Mouse (Mus musculus) lung, embryonic 14.5 days (tissue): Measurements from ENCODE around the gene Pde6g. TPM values are rescaled to one million over a fixed set of nuclear protein-coding genes. Genes with fewer than 3 reads are reported as not detected.

Source experiments
- ATAC-seq: fragments of 200-750 bp; cut with Nextera tagmentation; 2 replicates; pipeline ENCODE4 v1.8.0; 2017; ENCODE audit warnings: mild to moderate bottlenecking, moderate TSS enrichment, moderate library complexity; ENCODE audit not compliant: insufficient read depth
- DNase-seq: peaks from one replicate; pipeline ENCODE4 v3.0.0-alpha.2; 2015
- H3K27ac ChIP-seq: fragments of 300-500 bp; sonication (generic); 2 replicates; pipeline ENCODE4 v1.5.1; 2014; ENCODE audit warnings: low read depth, mild to moderate bottlenecking, moderate library complexity
- H3K27me3 ChIP-seq: fragments of 300-500 bp; sonication (generic); 2 replicates; pipeline ENCODE4 v1.6.1; 2014; ENCODE audit warnings: low read length, control low read depth; ENCODE audit not compliant: insufficient read depth
- H3K36me3 ChIP-seq: fragments of 300-500 bp; sonication (generic); 2 replicates; pipeline ENCODE4 v1.6.1; 2014; ENCODE audit warnings: control low read depth; ENCODE audit not compliant: insufficient read depth
- H3K4me1 ChIP-seq: fragments of 300-500 bp; sonication (generic); 2 replicates; pipeline ENCODE4 v1.6.1; 2014; ENCODE audit warnings: antibody characterized with exemption, control low read depth; ENCODE audit not compliant: insufficient read depth
- H3K4me2 ChIP-seq: fragments of 300-500 bp; sonication (generic); 2 replicates; pipeline ENCODE4 v1.6.1; 2014; ENCODE audit warnings: mild to moderate bottlenecking
- H3K4me3 ChIP-seq: fragments of 300-500 bp; sonication (generic); 2 replicates; pipeline ENCODE4 v1.5.1; 2014; ENCODE audit warnings: low read depth, low read length
- H3K9ac ChIP-seq: fragments of 300-500 bp; sonication (generic); 2 replicates; pipeline ENCODE4 v1.6.1; 2014
- H3K9me3 ChIP-seq: fragments of 300-500 bp; sonication (generic); 2 replicates; pipeline ENCODE4 v1.6.1; 2016; ENCODE audit warnings: low read depth, low read length, control low read depth
- CTCF ChIP-seq: IDR thresholded peaks from 2 replicates; pipeline ENCODE4 v1.5.1; 2016; ENCODE audit warnings: antibody characterized with exemption, low read depth
- WGBS: fragments of 180-500 bp; shearing (Covaris S2); extraction: QIAGEN DNeasy Blood & Tissue Kit; methylation state at CpG from one replicate; pipeline ENCODE4 v1.1.7; 2014; 5-methylcytosine and 5-hydroxymethylcytosine counted together
- polyA plus RNA-seq: library from polyadenylated mRNA; unstranded; fragments of >200 nt; fragmentation: Nextera tagmentation; extraction: Ambion mirVana; gene quantifications from 2 replicates; pipeline ENCODE4 v1.2.1, GENCODE M21; 2014

The Pde6g gene
- polyA plus RNA-seq, 1 experiment from 2014 or later, result 0.18 TPM

DNA sequence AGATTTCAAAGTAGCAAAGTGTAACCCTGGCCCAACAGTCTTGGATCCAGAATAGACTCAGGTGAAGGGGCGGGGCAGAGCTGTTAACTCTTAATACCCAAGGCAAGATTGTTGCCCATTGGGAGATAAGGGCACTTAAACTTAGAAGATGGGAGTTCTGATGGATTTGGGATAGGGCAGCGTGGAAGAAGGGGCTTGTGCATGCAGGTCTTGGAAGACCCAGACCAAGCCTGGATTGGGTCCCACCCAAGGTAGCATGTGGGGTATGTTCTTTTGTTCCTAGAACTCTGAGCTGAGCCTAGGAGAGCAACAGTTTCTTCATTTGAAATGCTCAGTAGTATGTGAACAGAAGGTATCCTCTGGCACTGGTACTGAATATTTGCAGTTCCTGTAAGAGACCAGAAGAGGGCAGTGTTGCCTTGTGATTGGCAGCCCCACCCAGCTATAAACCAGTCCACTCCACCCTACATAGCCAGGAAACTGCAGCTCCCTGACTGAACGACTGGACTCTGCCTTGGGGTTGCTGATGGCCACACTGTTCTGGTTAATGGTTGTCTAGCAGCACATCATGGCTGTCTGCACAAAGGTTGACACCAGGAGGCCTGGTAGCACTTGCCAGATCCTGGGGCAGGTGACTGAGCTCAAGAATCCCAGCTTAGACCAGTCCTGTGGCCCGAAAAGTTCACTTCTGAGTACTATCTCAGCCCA is 35.9 kb upstream of the Pde6g start:
- TF ChIP-seq CTCF, result peak; percentile 91
- ATAC-seq (peak; percentile 12), DNase-seq (peak; percentile 91)
- no peak overlapping the region for H3K27ac ChIP-seq
- 59% methylated on average over 4 of the region's 4 CpGs for WGBS
- no peak overlapping the region for H3K9ac ChIP-seq
- H3K9me3 ChIP-seq, result no peaks in the 10 kb centered on the region
- no peak overlapping the region for H3K4me2 ChIP-seq
- peaks cover 56% of the 10 kb centered on the region for H3K36me3 ChIP-seq
- peaks cover 19% of the 10 kb centered on the region for H3K4me1 ChIP-seq
- no peaks in the 10 kb centered on the region for H3K27me3 ChIP-seq
- no peak overlapping the region for H3K4me3 ChIP-seq

DNA sequence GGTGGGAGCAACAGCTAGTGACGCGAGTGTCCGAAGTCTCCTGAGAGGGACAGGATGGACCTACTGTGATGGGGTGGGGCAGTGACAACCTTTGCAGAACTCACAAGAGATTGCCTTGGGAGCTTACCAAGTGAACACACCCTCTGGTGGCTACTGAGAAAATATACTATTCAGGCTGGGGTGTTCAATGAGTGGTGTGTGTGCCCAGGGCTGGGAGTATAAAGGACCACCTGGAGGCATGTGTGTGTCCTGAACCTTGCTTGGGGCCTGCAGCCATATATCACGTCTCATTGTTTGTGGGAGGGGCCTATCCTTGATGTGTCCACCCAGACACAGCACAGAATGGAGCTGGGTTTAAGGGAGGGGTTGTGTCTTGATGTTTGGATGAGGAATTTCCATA is 35.2 kb upstream of the Pde6g start:
- no peak overlapping the region for H3K27ac ChIP-seq
- no peak for ATAC-seq
- 74% methylated on average over 4 of the region's 4 CpGs for WGBS
- no peak for DNase-seq
- TF ChIP-seq CTCF, result peak; percentile 24; the same call in 1 of the 2 replicates
- no peak overlapping the region for H3K4me2 ChIP-seq
- H3K9me3 ChIP-seq, result no peaks in the 10 kb centered on the region
- H3K4me1 ChIP-seq, result peaks cover 23% of the 10 kb centered on the region
- peaks cover 52% of the 10 kb centered on the region for H3K36me3 ChIP-seq
- no peak overlapping the region for H3K9ac ChIP-seq
- no peak overlapping the region for H3K4me3 ChIP-seq
- no peaks in the 10 kb centered on the region for H3K27me3 ChIP-seq

DNA sequence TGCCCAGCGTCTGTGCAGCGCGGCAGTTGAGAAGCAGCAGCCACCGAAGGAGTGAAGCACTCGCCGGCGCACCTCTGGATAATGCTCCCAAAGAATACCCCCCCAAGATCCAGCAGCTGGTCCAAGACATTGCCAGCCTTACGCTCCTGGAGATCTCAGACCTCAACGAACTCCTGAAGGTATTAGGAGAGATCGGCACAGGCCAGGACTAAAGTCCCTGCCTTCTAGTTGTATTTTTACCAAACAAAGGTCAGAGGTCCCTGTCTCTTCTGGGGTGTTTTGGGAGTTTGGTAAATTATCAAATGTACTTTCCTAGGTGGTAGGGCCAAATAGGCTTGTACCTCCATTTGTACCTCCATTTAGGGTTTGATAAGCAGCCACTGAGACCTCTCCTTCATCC is 32.0 kb upstream of the Pde6g start:
- H3K27me3 ChIP-seq, result no peaks in the 10 kb centered on the region
- ATAC-seq (no peak), DNase-seq (no peak)
- H3K36me3 ChIP-seq, result peaks cover 80% of the 10 kb centered on the region
- no peak for TF ChIP-seq CTCF
- H3K4me3 ChIP-seq, result peak overlapping the region; percentile 99
- WGBS, result 7% methylated on average over 10 of the region's 10 CpGs
- H3K27ac ChIP-seq, result no peak overlapping the region; the same call in 1 of the 2 replicates
- no peaks in the 10 kb centered on the region for H3K9me3 ChIP-seq
- H3K9ac ChIP-seq, result peak overlapping the region; percentile 92
- peak overlapping the region; percentile 90 for H3K4me2 ChIP-seq
- H3K4me1 ChIP-seq, result peaks cover 9% of the 10 kb centered on the region

DNA sequence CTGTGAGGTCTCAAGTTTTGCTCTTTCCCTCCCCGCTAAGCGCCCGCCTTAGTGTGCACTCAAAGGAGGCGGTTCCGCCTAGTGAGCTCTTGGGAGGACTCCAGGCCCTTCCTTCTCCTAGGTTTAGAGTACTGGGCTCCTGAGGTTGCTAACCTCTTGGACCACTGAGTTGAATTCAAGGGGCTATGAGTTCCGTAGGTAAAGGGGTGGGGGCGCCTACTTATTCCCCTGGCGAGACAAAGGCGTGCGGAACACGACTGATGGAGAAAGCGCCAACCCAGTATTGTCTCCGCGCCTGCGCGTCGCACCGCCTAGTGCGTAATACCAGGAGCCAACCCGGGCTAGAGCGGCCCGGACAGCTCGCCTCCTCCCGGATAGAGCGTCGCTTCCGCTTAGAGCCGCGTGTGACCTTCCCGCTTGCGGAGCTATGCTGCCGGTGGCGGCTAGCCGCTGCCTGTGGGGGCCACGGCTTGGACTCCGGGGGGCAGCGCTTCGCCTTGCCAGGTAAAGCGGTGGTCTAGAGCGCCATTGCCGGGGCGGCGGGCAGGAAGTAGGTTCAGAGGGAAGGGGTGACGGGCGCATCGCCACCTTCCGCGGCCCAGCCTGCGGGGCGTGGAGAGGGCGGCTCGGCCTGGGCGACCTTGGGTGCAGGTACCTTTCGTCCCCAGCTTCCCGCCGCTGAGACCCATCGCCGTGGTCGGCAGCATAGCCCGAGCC is 31.1 kb upstream of the Pde6g start, which contains the start of gene Mrpl12:
TSS of gene Mrpl12 (plus strand) at position 349 of the 717 bp plus-strand sequence.
- peak within 1 kb of the TSS; percentile 99 for H3K4me3 ChIP-seq
- peak within 1 kb of the TSS; percentile 88 for H3K27ac ChIP-seq
- WGBS, result under 1% methylated on average over 60 of the region's 60 CpGs
- ATAC-seq (peak; percentile 97), DNase-seq (peak; percentile 98)
- peak within 1 kb of the TSS; percentile 92 for H3K9ac ChIP-seq
- no peak for TF ChIP-seq CTCF
- H3K36me3 ChIP-seq, result peaks cover 80% of the 10 kb centered on the region
- H3K4me2 ChIP-seq, result peak within 1 kb of the TSS; percentile 90
- no peaks in the 10 kb centered on the region for H3K27me3 ChIP-seq
- H3K9me3 ChIP-seq, result no peaks in the 10 kb centered on the region
- peaks cover 9% of the 10 kb centered on the region for H3K4me1 ChIP-seq

DNA sequence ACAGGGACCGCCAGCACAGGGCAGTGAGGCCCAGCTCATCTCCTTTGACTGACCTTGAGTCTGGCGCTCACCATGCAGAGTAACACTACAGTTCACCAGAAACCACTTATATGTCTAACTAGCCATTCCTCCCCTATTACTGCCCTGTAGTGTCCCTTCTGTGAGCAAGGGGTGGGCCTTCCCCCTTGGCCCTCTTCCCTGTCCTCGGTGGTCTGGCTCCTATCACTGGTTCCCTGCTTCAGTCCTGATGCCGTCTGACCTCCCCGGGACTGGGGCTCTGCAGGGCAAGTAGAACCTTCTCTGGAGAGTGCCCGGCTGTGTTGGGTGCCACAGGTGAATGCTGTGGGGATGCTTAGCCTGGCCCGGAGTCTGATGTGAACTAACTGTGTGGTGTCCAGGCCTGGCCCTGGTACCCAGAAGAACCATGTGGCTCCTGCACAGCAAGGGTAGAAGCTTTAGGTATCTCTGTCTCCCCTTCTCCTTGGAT is 30.2 kb upstream of the Pde6g start:
- TF ChIP-seq CTCF, result no peak
- 87% methylated on average over 7 of the region's 7 CpGs for WGBS
- H3K4me3 ChIP-seq, result peak overlapping the region; percentile 99

DNA sequence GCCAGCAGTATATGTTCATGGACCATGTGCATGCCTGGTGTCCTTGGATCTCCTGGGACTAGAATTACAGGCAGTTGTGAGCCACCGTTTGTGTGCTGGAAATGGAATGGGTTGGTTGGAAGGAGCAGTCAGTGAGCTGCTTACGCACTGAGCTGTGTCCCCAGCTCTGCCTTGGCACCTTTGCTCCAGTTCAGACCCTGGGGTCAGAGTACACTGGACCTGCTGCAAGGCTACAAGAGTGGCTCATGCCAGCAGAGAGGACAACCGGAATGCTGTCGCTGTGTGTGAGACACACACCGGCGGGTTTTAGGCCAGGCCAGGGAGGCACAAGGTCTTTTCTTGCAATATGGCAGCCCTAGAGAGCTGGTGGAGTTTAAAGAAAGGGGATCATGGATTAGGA is 18.8 kb upstream of the Pde6g start:
- DNase-seq (no peak), ATAC-seq (no peak)
- H3K4me1 ChIP-seq, result peaks cover 7% of the 10 kb centered on the region; the same call in 1 of the 2 replicates
- H3K4me2 ChIP-seq, result no peak overlapping the region
- peaks cover 68% of the 10 kb centered on the region for H3K36me3 ChIP-seq
- no peaks in the 10 kb centered on the region for H3K27me3 ChIP-seq
- no peak overlapping the region for H3K9ac ChIP-seq
- no peaks in the 10 kb centered on the region for H3K9me3 ChIP-seq
- H3K27ac ChIP-seq, result no peak overlapping the region
- no peak overlapping the region for H3K4me3 ChIP-seq
- no peak for TF ChIP-seq CTCF
- WGBS, result 94% methylated on average over 6 of the region's 6 CpGs

More for the DNA sequence above, 30.2 kb upstream of the Pde6g start:
- H3K36me3 ChIP-seq, result peaks cover 84% of the 10 kb centered on the region
- DNase-seq (no peak), ATAC-seq (no peak)
- H3K4me1 ChIP-seq, result peaks cover 9% of the 10 kb centered on the region
- H3K27ac ChIP-seq, result peak overlapping the region; percentile 88
- no peaks in the 10 kb centered on the region for H3K27me3 ChIP-seq
- H3K9ac ChIP-seq, result peak overlapping the region; percentile 92
- peak overlapping the region; percentile 90 for H3K4me2 ChIP-seq
- H3K9me3 ChIP-seq, result no peaks in the 10 kb centered on the region

DNA sequence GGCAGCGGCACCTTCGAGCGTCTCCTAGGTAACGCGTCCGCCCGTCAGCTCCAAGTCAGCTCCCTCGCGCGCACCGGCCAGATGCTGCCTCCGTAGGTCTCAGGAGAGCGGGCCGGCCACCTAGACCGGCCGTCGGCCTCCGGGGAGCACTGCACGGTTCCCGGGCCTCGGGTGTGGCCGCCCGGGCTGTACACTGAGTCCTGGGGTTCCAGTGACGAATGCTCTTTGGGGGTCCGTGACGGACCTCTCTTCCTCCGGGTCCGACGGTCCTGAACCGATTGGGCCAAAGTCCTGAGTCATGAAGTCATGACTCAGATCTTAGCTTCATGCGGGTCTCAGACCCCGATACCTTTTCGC is 14.4 kb upstream of the Pde6g start:
- ATAC-seq (peak; percentile 69), DNase-seq (no peak)
- no peak for TF ChIP-seq CTCF
- peaks cover 10% of the 10 kb centered on the region; the same call in 1 of the 2 replicates for H3K4me1 ChIP-seq
- H3K9ac ChIP-seq, result peak overlapping the region; percentile 78
- peak overlapping the region; percentile 42; the same call in 1 of the 2 replicates for H3K27ac ChIP-seq
- H3K27me3 ChIP-seq, result no peaks in the 10 kb centered on the region
- peak overlapping the region; percentile 78 for H3K4me2 ChIP-seq
- H3K4me3 ChIP-seq, result peak overlapping the region; percentile 91
- peaks cover 61% of the 10 kb centered on the region for H3K36me3 ChIP-seq
- no peaks in the 10 kb centered on the region for H3K9me3 ChIP-seq
- under 1% methylated on average over 33 of the region's 33 CpGs for WGBS
